Comparison of ENCODE assay signal across 9 mouse cellular contexts in genomic region chr5:32335172-32335571, GRCm38 (mm10).
DNase-seq lines count a peak whose midpoint lies in the region; ATAC-seq lines count a peak whose summit lies in the region.
"Had no signal": no experiment of that assay in that cellular context is flagged by ENCODE, and none has a peak within 500 bp of the region (broad histone marks: within the 10 kb centered on the region; RNA-seq: fewer than 3 reads in every experiment).

No protein-coding gene starts in this region.

- intact Hi-C loops in heart, postnatal 36 days (cut with DNase I): loop anchor here (5.0 kb wide), 1 partner anchor 82 kb away; no protein-coding TSS in a partner anchor

- WGBS in midbrain, embryonic 16.5 days: 35% methylated on average over 6 of the region's 6 CpGs

- no peak overlapping the region for H3K4me3 ChIP-seq in midbrain, embryonic 16.5 days (ENCODE audit: low read depth, low read length)
- H3K4me3 ChIP-seq: myocyte had no signal

- DNase-seq in testis, postnatal 10 days (ENCODE audit: low spot score): peak; percentile 63
- no peak for DNase-seq in testis, postnatal 14 days (ENCODE audit: low spot score)
- peak; percentile 61 for DNase-seq in heart, postnatal 36 days
- peak; percentile 91 for DNase-seq in layer of hippocampus, adult 9-11 months
- DNase-seq in thymus, adult 18-20 months: no peak

- no peaks in the 10 kb centered on the region for H3K36me3 ChIP-seq in midbrain, embryonic 16.5 days (ENCODE audit: control insufficient read depth, insufficient read depth, low read length)

- H3K27ac ChIP-seq in midbrain, embryonic 16.5 days (ENCODE audit: low read length): no peak overlapping the region

- peaks cover 5% of the 10 kb centered on the region for H3K4me1 ChIP-seq in midbrain, embryonic 16.5 days (ENCODE audit: control insufficient read depth, insufficient read depth, low read length)

- H3K9me3 ChIP-seq in midbrain, embryonic 16.5 days (replicated peaks; ENCODE audit: control insufficient read depth, low read length, poor library complexity, severe bottlenecking): no peaks in the 10 kb centered on the region

- no peak overlapping the region for H3K4me2 ChIP-seq in midbrain, embryonic 16.5 days (ENCODE audit: low read length)

- no peak overlapping the region for H3K9ac ChIP-seq in midbrain, embryonic 16.5 days (ENCODE audit: low read depth, low read length)

- peak; percentile 38; the same call in 1 of the 2 replicates for ATAC-seq in frontal cortex, adult (ENCODE audit: low TSS enrichment)
- ATAC-seq in midbrain, embryonic 16.5 days: peak; percentile 78
- no peak for ATAC-seq in erythroid progenitor cell, adult 5-6 weeks (replicated peaks; ENCODE audit: low FRiP score, poor library complexity, severe bottlenecking)

- H3K27me3 ChIP-seq in midbrain, embryonic 16.5 days (ENCODE audit: control insufficient read depth, insufficient read depth, low read depth, low read length): no peaks in the 10 kb centered on the region

Comparison
In these comparisons a context has a peak if more than half of its experiments do, and no peak if none do; other contexts are left out.
1. DNase-seq: peak in testis, postnatal 10 days (single experiment), heart, postnatal 36 days (2 of 2) and layer of hippocampus, adult 9-11 months (single experiment); none in testis, postnatal 14 days (single experiment) and thymus, adult 18-20 months (0 of 2).